Mouse (Mus musculus) forebrain, embryonic 14.5 days (tissue): ENCODE data around the gene Apobec3. TPM values are rescaled to one million over a fixed set of nuclear protein-coding genes. Genes with fewer than 3 reads are reported as not detected.
"Not testable (repeated sequence)": the region's sequence is repeated elsewhere in the genome, so short reads cannot be mapped to it uniquely, and the experiment has no call there.

ENCODE experiments used
- ATAC-seq: fragments of 200-750 bp; cut with Nextera tagmentation; 2 replicates; pipeline ENCODE4 v1.8.0; 2017; ENCODE audit warnings: mild to moderate bottlenecking, moderate library complexity
- DNase-seq: peaks from one replicate; pipeline ENCODE4 v3.0.0-alpha.2; 2015; ENCODE audit warnings: low spot score
- H3K27ac ChIP-seq: fragments of 300-500 bp; sonication (generic); 2 replicates; pipeline ENCODE4 v1.5.1; 2014; ENCODE audit warnings: low read depth, mild to moderate bottlenecking, control low read depth, low read length, moderate library complexity
- H3K27me3 ChIP-seq: fragments of 300-500 bp; sonication (generic); replicated peaks from 2 replicates; pipeline ENCODE4 v1.6.1; 2014; ENCODE audit warnings: low read length, control low read depth, mixed read lengths; ENCODE audit not compliant: control insufficient read depth, insufficient read depth
- H3K36me3 ChIP-seq: fragments of 300-500 bp; sonication (generic); 2 replicates; pipeline ENCODE4 v1.6.1; 2014; ENCODE audit warnings: low read length, control low read depth; ENCODE audit not compliant: control insufficient read depth, insufficient read depth
- H3K4me1 ChIP-seq: fragments of 300-500 bp; sonication (generic); 2 replicates; pipeline ENCODE4 v1.6.1; 2014; ENCODE audit warnings: antibody characterized with exemption, low read length, control low read depth; ENCODE audit not compliant: control insufficient read depth, insufficient read depth
- H3K4me2 ChIP-seq: fragments of 300-500 bp; sonication (generic); 2 replicates; pipeline ENCODE4 v1.6.1; 2014; ENCODE audit warnings: mild to moderate bottlenecking, control low read depth, low read length
- H3K4me3 ChIP-seq: fragments of 300-500 bp; sonication (generic); 2 replicates; pipeline ENCODE4 v1.5.1; 2014; ENCODE audit warnings: low read depth, low read length, control low read depth
- H3K9ac ChIP-seq: fragments of 300-500 bp; sonication (generic); 2 replicates; pipeline ENCODE4 v1.6.1; 2014; ENCODE audit warnings: mild to moderate bottlenecking, low read length, control low read depth, moderate library complexity
- H3K9me3 ChIP-seq: fragments of 300-500 bp; sonication (generic); replicated peaks from 2 replicates; pipeline ENCODE4 v1.6.1; 2016; ENCODE audit warnings: low read length, control low read depth, mixed read lengths; ENCODE audit not compliant: control insufficient read depth
- WGBS: fragments of 180-500 bp; shearing (Covaris S2); extraction: QIAGEN DNeasy Blood & Tissue Kit; methylation state at CpG from one replicate; pipeline ENCODE4 v1.1.7; 2014; 5-methylcytosine and 5-hydroxymethylcytosine counted together
- polyA plus RNA-seq: library from polyadenylated mRNA; unstranded; fragments of >200 nt; fragmentation: Nextera tagmentation; extraction: Ambion mirVana; gene quantifications from 2 replicates; pipeline ENCODE4 v1.2.1, GENCODE M21; 2014

The Apobec3 gene
- polyA plus RNA-seq, 1 experiment from 2014 or later, result 5.6 TPM

- ATAC-seq (no peak), DNase-seq (no peak)
- no peaks in the 10 kb centered on the region for H3K4me1 ChIP-seq
- no peak overlapping the region for H3K27ac ChIP-seq
- H3K27me3 ChIP-seq, result no peaks in the 10 kb centered on the region
- no peak overlapping the region for H3K4me2 ChIP-seq
- H3K36me3 ChIP-seq, result no peaks in the 10 kb centered on the region
- H3K9ac ChIP-seq, result no peak overlapping the region
- no peaks in the 10 kb centered on the region for H3K9me3 ChIP-seq
- H3K4me3 ChIP-seq, result no peak overlapping the region
- 90% methylated on average over 2 of the region's 2 CpGs for WGBS
Measured at GRCm38 (mm10) chr15:79901399-79901798, 9.9 kb downstream of the Apobec3 start.

- DNase-seq, H3K4me2 ChIP-seq, H3K27ac ChIP-seq, H3K9me3 ChIP-seq, H3K4me1 ChIP-seq, ATAC-seq, H3K36me3 ChIP-seq, H3K27me3 ChIP-seq, H3K9ac ChIP-seq, H3K4me3 ChIP-seq: not testable (repeated sequence)
- WGBS, result 98% methylated on average over 8 of the region's 8 CpGs
Measured at GRCm38 (mm10) chr15:79903081-79903480, 11.6 kb downstream of the Apobec3 start.

- Histone ChIP-seq H3K4me1 (no peaks in the 10 kb centered on the region), H3K36me3 (no peaks in the 10 kb centered on the region), H3K9ac (no peak overlapping the region), H3K4me3 (no peak overlapping the region), H3K9me3 (no peaks in the 10 kb centered on the region), H3K27me3 (no peaks in the 10 kb centered on the region), H3K27ac (no peak overlapping the region), H3K4me2 (no peak overlapping the region)
- ATAC-seq (no peak), DNase-seq (no peak)
Measured at GRCm38 (mm10) chr15:79903963-79904362, 12.5 kb downstream of the Apobec3 start.

GRCm38 (mm10) chr15:79904678-79905077, 13.2 kb downstream of the Apobec3 start:
- not testable (repeated sequence) for H3K9me3 ChIP-seq, H3K9ac ChIP-seq, H3K27ac ChIP-seq, H3K4me1 ChIP-seq, DNase-seq, H3K36me3 ChIP-seq, H3K27me3 ChIP-seq, ATAC-seq, H3K4me3 ChIP-seq, H3K4me2 ChIP-seq
- 84% methylated on average over 11 of the region's 11 CpGs for WGBS

- no peak for ATAC-seq
- H3K27me3 ChIP-seq, result no peaks in the 10 kb centered on the region
- H3K27ac ChIP-seq, result no peak overlapping the region
- H3K4me2 ChIP-seq, result no peak overlapping the region
- no peak overlapping the region for H3K9ac ChIP-seq
- WGBS, result 61% methylated on average over 12 of the region's 12 CpGs
- H3K9me3 ChIP-seq, result no peaks in the 10 kb centered on the region
- no peak for DNase-seq
- no peaks in the 10 kb centered on the region for H3K36me3 ChIP-seq
- no peaks in the 10 kb centered on the region for H3K4me1 ChIP-seq
- H3K4me3 ChIP-seq, result no peak overlapping the region
Measured at GRCm38 (mm10) chr15:79905211-79905610, 13.8 kb downstream of the Apobec3 start.

- H3K4me1 ChIP-seq, result no peaks in the 10 kb centered on the region
- H3K36me3 ChIP-seq, result no peaks in the 10 kb centered on the region
- 53% methylated on average over 14 of the region's 14 CpGs for WGBS
- DNase-seq (no peak), ATAC-seq (no peak)
- no peak overlapping the region for H3K4me3 ChIP-seq
- H3K27me3 ChIP-seq, result no peaks in the 10 kb centered on the region
- H3K4me2 ChIP-seq, result no peak overlapping the region
- H3K9ac ChIP-seq, result no peak overlapping the region
- H3K27ac ChIP-seq, result no peak overlapping the region
- H3K9me3 ChIP-seq, result no peaks in the 10 kb centered on the region
Measured at GRCm38 (mm10) chr15:79906855-79907254, 15.4 kb downstream of the Apobec3 start.

- not testable (repeated sequence) for H3K4me1 ChIP-seq, H3K9me3 ChIP-seq, DNase-seq, H3K27ac ChIP-seq, H3K9ac ChIP-seq, H3K27me3 ChIP-seq, H3K36me3 ChIP-seq, ATAC-seq, H3K4me2 ChIP-seq, H3K4me3 ChIP-seq
- 88% methylated on average over 3 of the region's 3 CpGs for WGBS
Measured at GRCm38 (mm10) chr15:79909006-79909405, 17.5 kb downstream of the Apobec3 start.

GRCm38 (mm10) chr15:79910812-79911211, 19.4 kb downstream of the Apobec3 start:
- whole genome bisulfite sequencing, result 83% methylated on average over 1 of the region's 1 CpGs
- DNase-seq, ATAC-seq, H3K4me1 ChIP-seq, H3K4me3 ChIP-seq, H3K9me3 ChIP-seq, H3K36me3 ChIP-seq, H3K4me2 ChIP-seq, H3K27ac ChIP-seq, H3K9ac ChIP-seq, H3K27me3 ChIP-seq: not testable (repeated sequence)

GRCm38 (mm10) chr15:79911339-79911738, 19.9 kb downstream of the Apobec3 start:
- 72% methylated on average over 8 of the region's 8 CpGs for whole genome bisulfite sequencing
- DNase-seq (no peak), ATAC-seq (no peak)
- H3K9ac ChIP-seq, result no peak overlapping the region
- no peaks in the 10 kb centered on the region for H3K9me3 ChIP-seq
- H3K27me3 ChIP-seq, result no peaks in the 10 kb centered on the region
- no peaks in the 10 kb centered on the region for H3K4me1 ChIP-seq
- H3K4me2 ChIP-seq, result no peak overlapping the region
- H3K36me3 ChIP-seq, result no peaks in the 10 kb centered on the region
- no peak overlapping the region for H3K4me3 ChIP-seq
- H3K27ac ChIP-seq, result no peak overlapping the region
